14 mouse cellular contexts compared by ENCODE assay signal in genomic region chr12:45724565-45725370, GRCm38 (mm10).
"Had no signal": no experiment of that assay in that cellular context is flagged by ENCODE, and none has a peak within 500 bp of the region (broad histone marks: within the 10 kb centered on the region; RNA-seq: fewer than 3 reads in every experiment).

No protein-coding gene starts in this region.

- DNase-seq: kidney, adult 11 months; kidney, postnatal 25 days; layer of hippocampus, adult 9-11 months; layer of hippocampus, postnatal 36 days; liver; liver, embryonic 13.5 days; liver, postnatal 0 days; lung, postnatal 14 days; right cerebral cortex, postnatal 14 days; thymus, adult 2 months; thymus, postnatal 25 days had no signal

- H3K9ac ChIP-seq: limb, embryonic 12.5 days; liver, embryonic 13.5 days; liver, postnatal 0 days; midbrain, embryonic 13.5 days; stomach, embryonic 15.5 days had no signal

- H3K4me1 ChIP-seq: limb, embryonic 12.5 days; liver, embryonic 13.5 days; midbrain, embryonic 13.5 days; stomach, embryonic 15.5 days had no signal

- H3K9me3 ChIP-seq: limb, embryonic 12.5 days; liver, embryonic 13.5 days; midbrain, embryonic 13.5 days; stomach, embryonic 15.5 days had no signal

- H3K36me3 ChIP-seq: limb, embryonic 12.5 days; liver, embryonic 13.5 days; midbrain, embryonic 13.5 days; stomach, embryonic 15.5 days had no signal

- H3K4me2 ChIP-seq: limb, embryonic 12.5 days; liver, embryonic 13.5 days; midbrain, embryonic 13.5 days; stomach, embryonic 15.5 days had no signal

- ATAC-seq: liver, postnatal 0 days; midbrain, embryonic 13.5 days had no signal

- H3K27ac ChIP-seq: limb, embryonic 12.5 days; liver, embryonic 13.5 days; midbrain, embryonic 13.5 days; stomach, embryonic 15.5 days had no signal

- H3K27me3 ChIP-seq: limb, embryonic 12.5 days; liver, embryonic 13.5 days; midbrain, embryonic 13.5 days; stomach, embryonic 15.5 days had no signal

- H3K4me3 ChIP-seq: limb, embryonic 12.5 days; liver, embryonic 13.5 days; midbrain, embryonic 13.5 days; stomach, embryonic 15.5 days had no signal
